Mouse (Mus musculus): ENCODE data around the gene Syne1.

Gene Syne1

GRCm38 (mm10) chr10:5072054-5072453 lies 479.2 kb downstream of the Syne1 start:
- DNase-seq (ENCODE audit: extremely low spot score, low read depth, low spot score) = peak; percentile 78

GRCm38 (mm10) chr10:5070941-5071231 lies 480.4 kb downstream of the Syne1 start:
- DNase-seq (ENCODE audit: extremely low spot score, low read depth, low spot score) = peak; percentile 28

- DNase-seq (ENCODE audit: extremely low spot score, low read depth, low spot score) = no peak
These were observed 480.9 kb downstream of the Syne1 start for GRCm38 (mm10) chr10:5070168-5070940.

GRCm38 (mm10) chr10:5068676-5069265 lies 482.5 kb downstream of the Syne1 start, which contains the start of gene Gm10097:
TSS of gene Gm10097 (plus strand) at chr10:5069192.
- no peak for DNase-seq (ENCODE audit: extremely low spot score, low read depth, low spot score)

GRCm38 (mm10) chr10:5067113-5067512 lies 484.2 kb downstream of the Syne1 start:
- no peak for DNase-seq (ENCODE audit: extremely low spot score, low read depth, low spot score)

- no peak for DNase-seq (ENCODE audit: extremely low spot score, low read depth, low spot score)
These were observed 491.3 kb downstream of the Syne1 start for GRCm38 (mm10) chr10:5059983-5060382.

GRCm38 (mm10) chr10:5058876-5059275 lies 492.4 kb downstream of the Syne1 start:
- DNase-seq (ENCODE audit: extremely low spot score, low read depth, low spot score) = no peak

GRCm38 (mm10) chr10:5057661-5058060 lies 493.6 kb downstream of the Syne1 start:
- no peak for DNase-seq (ENCODE audit: extremely low spot score, low read depth, low spot score)

- no peak for DNase-seq (ENCODE audit: extremely low spot score, low read depth, low spot score)
These were observed 494.3 kb downstream of the Syne1 start for GRCm38 (mm10) chr10:5056940-5057339.

- DNase-seq (ENCODE audit: extremely low spot score, low read depth, low spot score) = no peak
These were observed 495.0 kb downstream of the Syne1 start for GRCm38 (mm10) chr10:5056243-5056735.

- no peak for DNase-seq (ENCODE audit: extremely low spot score, low read depth, low spot score)
These were observed 505.6 kb downstream of the Syne1 start for GRCm38 (mm10) chr10:5045671-5046070.

GRCm38 (mm10) chr10:5045213-5045612 lies 506.1 kb downstream of the Syne1 start:
- no peak for DNase-seq (ENCODE audit: extremely low spot score, low read depth, low spot score)

GRCm38 (mm10) chr10:5044481-5044880 lies 506.8 kb downstream of the Syne1 start:
- no peak for DNase-seq (ENCODE audit: extremely low spot score, low read depth, low spot score)

- no peak for DNase-seq (ENCODE audit: extremely low spot score, low read depth, low spot score)
These were observed 510.0 kb downstream of the Syne1 start for GRCm38 (mm10) chr10:5041254-5041653.

- DNase-seq (ENCODE audit: extremely low spot score, low read depth, low spot score) = no peak
These were observed 518.9 kb downstream of the Syne1 start for GRCm38 (mm10) chr10:5032192-5033048.

- no peak for DNase-seq (ENCODE audit: extremely low spot score, low read depth, low spot score)
These were observed 521.4 kb downstream of the Syne1 start for GRCm38 (mm10) chr10:5029883-5030282.

- DNase-seq (ENCODE audit: extremely low spot score, low read depth, low spot score) = no peak
These were observed 522.1 kb downstream of the Syne1 start for GRCm38 (mm10) chr10:5029161-5029560.

- DNase-seq (ENCODE audit: extremely low spot score, low read depth, low spot score) = no peak
These were observed 523.0 kb downstream of the Syne1 start for GRCm38 (mm10) chr10:5028301-5028700.

- DNase-seq (ENCODE audit: extremely low spot score, low read depth, low spot score) = no peak
These were observed 524.1 kb downstream of the Syne1 start for GRCm38 (mm10) chr10:5027208-5027607.

- DNase-seq (ENCODE audit: extremely low spot score, low read depth, low spot score) = no peak
These were observed 525.4 kb downstream of the Syne1 start for GRCm38 (mm10) chr10:5025906-5026305.

- DNase-seq (ENCODE audit: extremely low spot score, low read depth, low spot score) = no peak
These were observed 534.1 kb downstream of the Syne1 start for GRCm38 (mm10) chr10:5017148-5017547.

GRCm38 (mm10) chr10:5014976-5015375 lies 536.3 kb downstream of the Syne1 start:
- no peak for DNase-seq (ENCODE audit: extremely low spot score, low read depth, low spot score)
